Mouse (Mus musculus) cortical plate, adult 2 months (tissue): ENCODE results near the gene Gnai1. TPM values are rescaled to one million over a fixed set of nuclear protein-coding genes. Genes with fewer than 3 reads are reported as not detected.
"Not testable (repeated sequence)": the region's sequence is repeated elsewhere in the genome, so short reads cannot be mapped to it uniquely, and the experiment has no call there.

Experiments
- H3K27ac ChIP-seq: fragments of 200-500 bp; 2 replicates; pipeline ENCODE4 v1.5.1; 2012; ENCODE audit warnings: low read length, control low read depth, inconsistent platforms; ENCODE audit not compliant: insufficient read depth
- H3K4me1 ChIP-seq: fragments of 200-500 bp; 2 replicates; pipeline ENCODE4 v1.6.1; 2011; ENCODE audit warnings: low read length; ENCODE audit not compliant: control insufficient read depth, insufficient read depth
- H3K4me3 ChIP-seq: fragments of 200-500 bp; 2 replicates; pipeline ENCODE4 v1.5.1; 2011; ENCODE audit warnings: mild to moderate bottlenecking, low read length, control low read depth; ENCODE audit not compliant: insufficient read depth
- CTCF ChIP-seq: fragments of 200-500 bp; IDR thresholded peaks from 2 replicates; pipeline ENCODE4 v1.5.1; 2011; ENCODE audit warnings: mild to moderate bottlenecking, control low read depth, low read length; ENCODE audit not compliant: insufficient read depth; ENCODE audit errors: extremely low read depth
- POLR2A ChIP-seq: fragments of 200-500 bp; IDR thresholded peaks from 2 replicates; pipeline ENCODE4 v1.6.1; 2011; ENCODE audit warnings: mild to moderate bottlenecking, low read length, control low read depth; ENCODE audit not compliant: insufficient read depth; ENCODE audit errors: extremely low read depth
- polyA plus RNA-seq: library from polyadenylated mRNA; depleted of rRNA; stranded (reverse); fragments of >200 nt; gene quantifications from 2 replicates; pipeline ENCODE4 v1.2.3, GENCODE M21; 2012

The Gnai1 gene
- polyA plus RNA-seq, 1 experiment, result 111 TPM

DNA sequence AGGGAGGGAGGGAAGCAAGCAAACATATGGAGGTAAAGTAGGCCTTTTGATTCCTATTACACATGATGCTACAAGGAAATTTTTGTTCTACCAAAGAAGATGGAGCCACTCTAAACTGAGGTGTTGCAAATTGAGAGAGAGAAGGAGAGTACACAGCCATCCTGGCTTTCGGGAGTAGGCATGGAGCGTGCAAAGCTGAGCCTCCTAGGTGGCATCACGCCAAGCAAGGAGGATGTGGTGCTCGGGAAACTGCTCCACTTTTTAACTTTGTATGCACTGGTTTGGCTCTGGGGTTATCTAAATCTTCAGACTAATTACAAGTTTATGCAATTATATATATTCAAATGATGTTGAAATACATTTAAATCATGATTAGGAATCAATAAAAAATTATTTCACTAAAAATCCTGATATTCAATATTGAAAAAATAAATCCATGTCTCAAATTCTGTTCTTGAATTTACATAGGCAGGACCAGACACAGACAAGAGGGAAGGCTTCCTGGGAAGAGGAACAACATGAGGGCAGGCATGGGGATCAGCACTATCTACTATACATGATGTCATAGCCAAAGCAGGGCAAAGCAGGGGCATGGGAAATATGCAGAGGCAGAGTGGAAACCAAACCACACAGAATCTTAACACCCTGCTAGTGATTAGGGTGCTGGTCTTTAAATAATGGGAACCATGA lies 17.2 kb downstream of the Gnai1 start:
- Histone ChIP-seq H3K4me1 (peaks cover 10% of the 10 kb centered on the region), H3K27ac (no peak overlapping the region), H3K4me3 (no peak overlapping the region)
- no peak for TF ChIP-seq CTCF
- TF ChIP-seq POLR2A, result no peak

DNA sequence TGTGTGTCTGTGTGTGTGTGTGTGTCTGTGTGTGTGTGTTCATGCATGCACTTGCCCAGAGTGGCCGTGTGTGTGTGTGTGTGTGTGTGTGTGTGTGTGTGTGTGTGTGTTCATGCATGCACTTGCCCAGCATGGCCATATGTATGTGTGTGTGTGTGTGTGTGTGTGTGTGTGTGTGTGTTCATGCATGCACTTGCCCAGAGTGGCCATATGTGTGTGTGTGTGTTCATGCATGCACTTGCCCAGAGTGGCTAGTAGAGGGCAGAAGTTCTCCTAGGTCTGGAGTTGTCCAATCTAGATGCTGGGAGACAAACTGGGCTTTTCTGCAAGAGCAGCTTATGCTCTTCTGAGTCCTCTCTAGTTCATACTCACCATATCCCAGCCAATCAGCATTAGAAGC lies 18.3 kb downstream of the Gnai1 start:
- H3K27ac ChIP-seq, H3K4me1 ChIP-seq, H3K4me3 ChIP-seq: not testable (repeated sequence)

DNA sequence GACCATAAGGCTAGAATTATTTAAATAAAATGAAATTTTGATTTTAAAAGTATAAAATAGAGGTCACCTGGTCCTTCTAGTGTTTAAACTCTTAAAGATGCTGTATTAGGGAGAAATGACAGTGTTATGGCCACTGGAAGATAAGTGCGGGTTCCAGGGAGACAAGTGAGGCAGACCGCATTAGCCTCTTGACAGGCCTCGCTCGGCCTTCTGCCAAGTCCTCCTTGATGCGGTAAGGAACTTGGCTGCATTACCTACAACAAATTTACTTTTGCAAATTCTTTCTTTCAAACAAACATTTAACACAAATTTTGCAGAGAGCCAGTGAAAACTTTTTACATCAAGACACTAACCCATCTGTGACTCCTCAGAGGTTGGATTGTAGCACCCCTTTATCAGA lies 27.9 kb downstream of the Gnai1 start:
- Histone ChIP-seq H3K27ac (no peak overlapping the region), H3K4me3 (no peak overlapping the region)

DNA sequence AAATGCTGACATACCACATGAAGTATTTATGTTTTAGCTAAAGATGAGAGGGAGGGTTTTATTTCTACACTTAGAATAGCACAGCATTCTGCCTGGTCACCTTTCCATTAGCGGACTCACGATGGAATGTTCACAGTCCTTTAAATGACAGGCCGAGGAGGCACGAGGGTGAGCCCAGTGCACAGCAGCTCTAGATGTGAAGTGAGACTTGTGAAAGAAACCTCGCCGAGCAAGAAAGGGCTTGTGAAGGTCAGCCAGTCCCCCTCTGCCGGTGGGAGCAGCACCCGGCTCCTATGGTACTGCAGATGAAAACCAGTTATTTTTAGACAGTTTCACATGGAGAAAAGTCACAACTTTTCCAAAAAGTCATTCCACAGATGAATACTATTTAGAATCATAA lies 29.4 kb downstream of the Gnai1 start:
- Histone ChIP-seq H3K27ac (no peak overlapping the region), H3K4me3 (no peak overlapping the region), H3K4me1 (peaks cover 6% of the 10 kb centered on the region)
- no peak for TF ChIP-seq POLR2A
- no peak for TF ChIP-seq CTCF

More for the DNA sequence above, 27.9 kb downstream of the Gnai1 start:
- H3K4me1 ChIP-seq, result peaks cover 4% of the 10 kb centered on the region
- TF ChIP-seq CTCF, result no peak
- no peak for TF ChIP-seq POLR2A

DNA sequence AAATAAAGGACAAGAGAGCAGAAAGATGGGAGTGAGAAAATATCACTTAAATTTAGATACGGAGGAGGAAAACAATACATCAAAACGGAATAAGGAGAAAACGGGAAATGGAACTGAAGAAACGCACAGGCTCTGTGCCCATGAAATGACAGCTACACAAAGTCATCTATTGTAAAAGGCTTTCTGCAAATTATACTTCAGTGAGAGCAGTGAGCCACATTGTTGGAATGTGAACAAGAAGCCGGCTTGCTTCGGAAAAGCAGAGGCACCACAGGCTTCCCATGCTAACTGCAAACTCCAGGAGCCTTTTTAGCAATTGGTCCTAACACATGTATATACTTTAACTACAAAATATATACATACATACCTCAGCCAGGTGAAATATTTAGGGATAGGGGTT lies 34.0 kb downstream of the Gnai1 start:
- Histone ChIP-seq H3K27ac (peak overlapping the region; percentile 89), H3K4me1 (peaks cover 7% of the 10 kb centered on the region), H3K4me3 (no peak overlapping the region)
- TF ChIP-seq CTCF (no peak), POLR2A (no peak)

DNA sequence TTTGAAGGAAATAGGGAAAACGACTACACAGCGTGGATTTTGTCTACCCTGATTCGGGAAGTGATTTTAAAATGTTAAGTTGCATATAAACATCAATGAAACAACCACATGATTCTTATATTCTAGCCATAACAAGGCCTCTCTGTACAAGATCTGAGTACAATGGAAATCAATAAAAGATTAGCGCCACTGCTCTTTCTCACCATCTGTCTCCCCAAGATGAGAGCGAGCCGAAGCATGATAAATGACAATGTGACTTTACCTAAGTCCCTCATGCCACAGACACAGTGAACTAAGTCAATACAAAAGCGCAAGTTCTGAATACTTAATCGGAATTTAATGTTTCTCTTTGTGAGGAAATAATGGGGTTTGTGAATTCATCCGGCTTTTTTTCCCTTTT lies 36.6 kb downstream of the Gnai1 start:
- Histone ChIP-seq H3K27ac (no peak overlapping the region), H3K4me3 (no peak overlapping the region), H3K4me1 (peaks cover 5% of the 10 kb centered on the region)
- TF ChIP-seq CTCF, result no peak
- no peak for TF ChIP-seq POLR2A

DNA sequence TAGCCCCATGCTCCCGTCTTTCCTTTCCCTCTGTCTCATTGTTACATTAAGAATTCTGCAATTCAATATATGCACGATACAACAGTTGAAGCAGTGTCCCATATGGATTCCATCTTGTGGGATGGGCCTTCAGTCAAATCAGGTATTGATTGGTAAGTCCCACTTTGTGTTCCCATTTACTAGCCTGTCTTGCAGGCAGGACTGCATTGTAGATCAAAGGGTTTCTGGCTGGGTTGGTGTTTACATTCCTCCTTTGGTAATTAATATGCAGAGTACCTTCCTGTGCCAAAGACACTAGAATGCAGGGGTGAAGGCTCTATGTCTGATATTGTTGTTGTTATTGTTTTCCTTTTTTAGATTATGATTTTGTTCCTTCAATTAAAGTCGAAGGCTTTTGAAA lies 38.5 kb downstream of the Gnai1 start:
- TF ChIP-seq CTCF, result no peak
- TF ChIP-seq POLR2A, result no peak
- Histone ChIP-seq H3K4me3 (no peak overlapping the region), H3K27ac (no peak overlapping the region), H3K4me1 (peaks cover 5% of the 10 kb centered on the region)

DNA sequence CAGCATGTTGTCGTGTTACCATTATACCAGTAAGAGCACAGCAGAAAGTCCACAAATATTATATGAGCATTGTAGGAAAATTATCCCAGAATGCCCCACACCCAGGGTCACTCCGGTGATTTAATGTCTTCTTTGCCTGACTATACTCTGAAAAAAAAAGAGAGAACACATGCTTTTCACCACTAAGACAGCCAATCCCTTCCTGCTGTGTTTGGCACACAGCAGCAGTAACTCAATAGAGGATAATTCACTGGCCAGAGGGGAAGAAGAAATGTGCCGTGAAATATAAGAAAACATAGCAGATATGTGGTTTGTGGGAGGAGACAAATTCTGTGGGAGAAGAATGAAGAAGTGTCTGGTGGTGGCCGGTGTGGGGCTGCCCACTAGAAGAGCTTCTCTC lies 41.3 kb downstream of the Gnai1 start:
- TF ChIP-seq POLR2A, result no peak
- no peak for TF ChIP-seq CTCF

DNA sequence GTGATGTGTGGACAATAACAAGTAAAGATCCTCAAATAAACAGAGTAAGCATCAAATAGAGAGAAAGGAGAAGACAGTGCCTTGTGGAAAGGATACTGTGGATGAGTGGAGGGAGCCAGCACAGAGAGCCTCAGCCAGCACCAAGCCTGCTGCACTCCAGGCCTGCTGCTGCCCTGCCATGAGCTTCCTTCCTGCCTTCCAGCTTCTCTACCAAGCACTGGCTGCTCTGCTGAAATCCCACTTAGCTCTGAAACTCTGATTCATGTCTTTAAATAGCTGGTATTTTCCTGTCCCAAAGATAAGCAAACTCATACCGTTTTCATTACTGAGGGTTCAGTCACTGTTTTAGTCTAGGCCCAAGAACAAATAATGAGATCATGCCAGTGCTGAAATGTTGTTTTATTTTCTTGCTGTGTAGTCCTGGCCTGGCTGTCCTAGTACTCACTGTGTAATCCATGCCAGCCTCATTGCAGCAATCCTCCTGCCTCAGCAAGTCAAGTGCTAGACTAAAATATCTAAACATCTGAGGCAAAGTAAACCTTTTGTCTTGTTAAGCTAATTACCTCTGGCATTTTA lies 52.8 kb downstream of the Gnai1 start:
- Histone ChIP-seq H3K27ac (no peak overlapping the region), H3K4me3 (no peak overlapping the region), H3K4me1 (no peaks in the 10 kb centered on the region)
- no peak for TF ChIP-seq CTCF
- TF ChIP-seq POLR2A, result no peak

More for the DNA sequence above, 41.3 kb downstream of the Gnai1 start:
- Histone ChIP-seq H3K4me3 (no peak overlapping the region), H3K4me1 (peaks cover 2% of the 10 kb centered on the region), H3K27ac (no peak overlapping the region)

DNA sequence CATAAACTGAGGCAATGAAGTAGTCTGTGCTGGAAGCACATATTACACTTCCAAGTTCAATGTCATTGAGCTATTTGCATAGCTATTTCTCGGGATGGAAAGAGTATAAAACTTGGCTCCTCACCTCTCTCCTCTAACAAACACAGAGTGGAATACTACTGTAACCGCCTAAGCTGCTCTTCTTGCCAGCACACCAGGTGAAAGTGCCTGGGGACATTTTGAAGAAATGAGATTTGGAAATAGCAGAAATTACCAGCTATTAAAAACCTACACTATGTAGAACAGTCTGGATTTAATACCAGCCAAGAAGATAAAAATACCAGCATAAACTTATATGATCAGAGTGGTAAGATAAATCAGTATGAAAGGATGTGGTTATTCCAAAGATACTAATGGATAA lies 63.6 kb downstream of the Gnai1 start:
- TF ChIP-seq POLR2A (no peak), CTCF (no peak)
- no peak overlapping the region for H3K4me3 ChIP-seq
- no peaks in the 10 kb centered on the region for H3K4me1 ChIP-seq

More for the DNA sequence above, 63.6 kb downstream of the Gnai1 start:
- H3K27ac ChIP-seq, result no peak overlapping the region
